Mouse (Mus musculus) gastrocnemius, postnatal 14 days (tissue): ENCODE results near the gene Scarf1. TPM values are rescaled to one million over a fixed set of nuclear protein-coding genes. Genes with fewer than 3 reads are reported as not detected.

Experiments used
- DNase-seq: peaks from one replicate; pipeline ENCODE4 v3.0.0; 2021; ENCODE audit warnings: mixed read lengths
- intact Hi-C: fragments of 180-260 bp; cut with DNase I; formaldehyde crosslinking; loops from one replicate; pipeline ENCODE4 v1.15.1; 2025; ENCODE audit warnings: low total_unique reads
- total RNA-seq, 2 experiments: library from RNA; stranded (reverse); gene quantifications; 2 replicates each; pipeline ENCODE4 v1.2.3; 2021

Gene Scarf1
- total RNA-seq, 2 experiments from 2014 or later, result 7.1 to 7.2 TPM

- DNase-seq, result peak; percentile 84
- intact Hi-C loops, result loop anchor here (10.0 kb wide), 1 partner anchor 105 kb away; no protein-coding TSS in a partner anchor
These were observed 3.4 kb upstream of the Scarf1 start, which contains the start of gene Rilp for GRCm38 (mm10) chr11:75509741-75510626. Rilp (plus strand) TSS chr11:75510094.

GRCm38 (mm10) chr11:75510627-75510993 is 2.7 kb upstream of the Scarf1 start:
- intact Hi-C loops, result no loop called here
- peak; percentile 97 for DNase-seq

- intact Hi-C loops, result no loop called here
- DNase-seq, result peak; percentile 72
These were observed 2.1 kb upstream of the Scarf1 start for GRCm38 (mm10) chr11:75511213-75511612.

GRCm38 (mm10) chr11:75512301-75513018 is 880 bp upstream of the Scarf1 start:
- intact Hi-C loops, result no loop called here
- DNase-seq, result no peak

GRCm38 (mm10) chr11:75515186-75515585 is 1.8 kb downstream of the Scarf1 start:
- no peak for DNase-seq
- intact Hi-C loops, result no loop called here

GRCm38 (mm10) chr11:75519834-75520633 is 6.7 kb downstream of the Scarf1 start:
- DNase-seq, result no peak
- intact Hi-C loops, result no loop called here

GRCm38 (mm10) chr11:75521609-75522008 is 8.3 kb downstream of the Scarf1 start:
- no peak for DNase-seq
- intact Hi-C loops, result no loop called here

- intact Hi-C loops, result no loop called here
- no peak for DNase-seq
These were observed 9.5 kb downstream of the Scarf1 start for GRCm38 (mm10) chr11:75522793-75523192.

- no peak for DNase-seq
- intact Hi-C loops, result no loop called here
These were observed 12.3 kb downstream of the Scarf1 start for GRCm38 (mm10) chr11:75525531-75526125.

GRCm38 (mm10) chr11:75526943-75527342 is 13.6 kb downstream of the Scarf1 start:
- DNase-seq, result no peak
- intact Hi-C loops, result no loop called here

- intact Hi-C loops, result loop anchor here (2.0 kb wide), 1 partner anchor 45 kb away; no protein-coding TSS in a partner anchor
These were observed 16.4 kb downstream of the Scarf1 start for GRCm38 (mm10) chr11:75529771-75530170.

GRCm38 (mm10) chr11:75530325-75530724 is 17.0 kb downstream of the Scarf1 start:
- intact Hi-C loops, result no loop called here
- peak; percentile 97 for DNase-seq

More at GRCm38 (mm10) chr11:75529771-75530170, 16.4 kb downstream of the Scarf1 start:
- DNase-seq, result no peak

- DNase-seq, result no peak
- intact Hi-C loops, result no loop called here
These were observed 17.6 kb downstream of the Scarf1 start for GRCm38 (mm10) chr11:75530845-75531373.

- peak; percentile 96 for DNase-seq
- intact Hi-C loops, result no loop called here
These were observed 18.3 kb downstream of the Scarf1 start, which contains the start of gene Slc43a2 for GRCm38 (mm10) chr11:75531469-75532242. Slc43a2 (plus strand) TSS chr11:75531694.

- no peak for DNase-seq
- intact Hi-C loops, result no loop called here
These were observed 19.3 kb downstream of the Scarf1 start for GRCm38 (mm10) chr11:75532340-75533277.

- intact Hi-C loops, result no loop called here
- DNase-seq, result no peak
These were observed 20.1 kb downstream of the Scarf1 start for GRCm38 (mm10) chr11:75533314-75534015.
